Mouse (Mus musculus): ENCODE data around the gene Fpr2.
"Not testable (repeated sequence)": the region's sequence is repeated elsewhere in the genome, so short reads cannot be mapped to it uniquely, and the experiment has no call there.

Gene Fpr2

DNA sequence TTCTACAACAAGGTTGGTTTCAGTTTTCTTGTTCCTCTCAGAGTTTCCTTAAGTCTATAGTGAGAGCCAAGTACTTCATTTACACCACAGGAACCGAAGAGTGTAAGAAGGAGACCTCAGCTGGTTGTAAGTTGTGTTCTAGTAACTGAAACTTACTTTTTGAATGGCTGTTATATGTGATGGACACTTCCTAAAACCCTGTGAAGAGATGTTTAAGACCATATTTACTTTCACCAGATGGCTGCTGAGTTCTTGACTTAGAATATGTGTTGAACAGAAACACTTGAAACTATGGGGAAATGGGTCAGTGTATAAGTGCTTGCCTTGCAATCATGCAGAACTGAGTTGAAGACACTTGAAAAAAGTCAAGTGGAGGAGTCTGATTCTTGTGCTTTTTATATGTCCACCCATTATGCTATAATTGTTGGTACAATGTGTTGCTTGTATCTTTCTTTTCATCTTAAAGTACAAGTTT is at the start of gene Fpr2, which contains the start of gene Fpr3:
Gene Fpr2 (plus strand): TSS at position 51 of the 475 bp plus-strand sequence.
Gene Fpr3 (plus strand): TSS at position 79 of the 475 bp plus-strand sequence.
- DNase-seq, result no peak

DNA sequence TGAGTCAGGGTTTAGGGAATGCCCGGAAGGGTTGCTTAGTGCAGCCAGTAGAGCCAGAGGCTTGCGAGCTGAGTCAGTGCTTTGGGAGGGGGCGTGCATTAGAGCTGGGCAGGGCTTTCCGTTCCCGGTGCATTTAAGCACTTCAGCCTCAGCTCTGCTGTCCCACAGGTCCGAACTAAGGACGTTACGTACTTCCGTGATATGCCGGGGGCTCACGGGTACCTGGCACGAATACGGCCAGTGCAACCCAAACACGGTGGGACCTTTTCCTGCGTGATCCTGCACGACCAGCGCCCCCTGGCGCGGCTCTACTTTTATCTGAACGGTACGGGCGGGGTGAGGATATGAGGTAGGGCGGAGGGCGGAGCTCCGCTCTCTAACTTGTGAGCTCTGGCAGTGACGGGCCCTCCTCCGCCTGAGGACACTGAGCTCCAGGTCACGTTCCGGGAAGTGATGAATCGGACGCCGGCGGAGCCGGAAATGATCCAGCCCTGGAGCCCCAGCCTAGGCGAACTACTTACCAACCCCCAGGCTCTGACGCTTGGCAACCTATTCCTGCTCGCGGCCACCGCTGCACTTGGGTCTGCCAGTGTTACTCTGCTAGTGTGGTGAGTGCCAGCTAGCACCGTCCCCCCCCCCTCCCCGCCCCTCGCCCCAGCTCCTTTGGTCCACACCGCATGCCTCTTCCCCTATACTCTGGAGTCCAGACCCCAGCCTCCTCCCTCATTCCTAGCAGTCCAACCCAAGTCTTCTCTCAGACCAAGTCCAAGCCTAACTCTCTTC is 49.5 kb upstream of the Fpr2 start:
- DNase-seq, result peak; percentile 99

DNA sequence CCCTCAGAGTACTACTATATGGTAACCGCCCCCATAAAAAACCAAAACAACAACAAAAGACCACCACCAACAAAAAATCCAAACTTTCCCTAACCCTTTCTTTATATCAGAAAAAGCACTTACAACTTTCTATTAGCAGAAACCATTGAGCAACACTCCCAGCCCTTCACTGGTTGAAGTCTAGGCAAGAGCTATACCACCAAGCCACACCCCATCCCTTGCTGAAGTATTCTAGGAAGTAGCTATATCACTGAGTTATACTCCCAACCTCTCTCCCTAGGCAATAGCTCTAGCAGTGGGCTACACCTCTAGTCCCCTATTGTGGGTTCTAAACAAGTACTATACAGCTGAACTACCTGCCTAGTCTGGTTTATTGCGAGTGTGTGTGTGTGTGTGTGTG is 48.3 kb upstream of the Fpr2 start:
- DNase-seq, result no peak

DNA sequence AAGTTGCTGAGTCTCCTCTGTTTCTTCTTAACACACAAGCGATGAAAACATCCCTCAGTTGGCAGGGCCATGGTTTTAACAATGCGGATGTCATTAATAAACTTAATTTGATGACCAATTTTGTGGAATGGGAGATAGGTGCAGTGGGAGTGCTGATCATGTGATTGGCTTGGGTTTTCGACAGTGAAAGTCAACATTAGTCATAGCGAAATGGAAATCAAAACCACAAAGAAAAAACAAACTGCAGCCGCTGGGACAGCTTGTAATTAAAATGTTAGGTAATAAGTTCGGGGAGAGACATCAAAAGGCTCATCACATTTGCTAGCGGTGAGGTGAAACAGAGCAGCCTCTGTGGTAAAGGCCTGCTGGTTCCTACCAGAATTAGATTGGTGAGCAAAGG is 46.8 kb upstream of the Fpr2 start:
- DNase-seq, result no peak

DNA sequence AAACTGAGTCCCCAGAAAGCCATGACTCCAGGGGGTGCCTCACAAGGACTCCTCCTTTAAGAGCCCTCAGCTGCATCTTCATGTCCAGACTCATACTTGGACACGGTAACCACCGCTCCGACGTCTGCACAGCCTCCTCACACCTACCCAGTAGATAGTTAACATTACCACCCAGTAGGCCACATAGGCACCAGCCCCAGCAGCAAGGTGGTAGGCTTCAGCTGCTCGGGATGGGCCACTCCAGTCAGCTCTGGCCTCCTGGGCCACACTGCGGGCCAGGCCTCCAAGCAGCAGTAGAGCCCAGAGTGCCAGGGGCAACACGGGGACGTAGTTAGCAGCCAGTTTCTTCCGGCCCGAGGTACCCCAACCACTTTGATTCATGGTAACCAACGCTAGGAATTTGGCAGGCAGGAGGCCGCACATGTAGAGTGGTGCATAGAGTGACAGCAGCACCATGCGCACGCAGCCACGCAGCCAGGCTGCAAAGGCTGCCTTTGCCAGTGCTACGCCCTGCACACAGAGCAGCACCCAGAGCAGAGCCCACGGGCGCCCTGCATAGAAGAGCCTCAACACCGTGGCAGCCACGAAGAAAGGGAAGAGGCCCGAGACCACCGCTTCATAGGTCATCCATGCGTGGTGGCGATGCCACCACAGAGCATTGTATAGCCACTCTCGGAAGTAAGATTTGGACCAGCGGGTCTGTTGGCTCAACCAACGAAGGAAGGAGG is 43.9 kb upstream of the Fpr2 start:
- DNase-seq, result no peak

DNA sequence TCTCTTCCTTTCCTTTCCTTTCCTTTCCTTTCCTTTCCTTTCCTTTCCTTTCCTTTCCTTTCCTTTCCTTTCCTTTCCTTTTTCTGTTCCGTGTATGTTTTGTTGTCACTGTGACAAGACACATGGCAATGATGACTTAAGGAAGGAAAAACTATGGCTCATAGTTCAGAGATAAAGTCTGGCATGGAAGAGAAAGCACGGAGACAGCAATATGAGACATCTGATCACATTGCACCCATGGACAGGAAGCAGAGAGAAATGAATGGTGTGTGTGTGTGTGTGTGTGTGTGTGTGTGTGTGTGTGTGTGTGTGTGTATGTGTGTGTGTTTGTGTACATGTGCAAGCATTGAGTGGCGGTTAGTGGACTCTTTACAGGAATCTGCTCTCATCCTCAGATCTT is 43.0 kb upstream of the Fpr2 start:
- not testable (repeated sequence) for DNase-seq

DNA sequence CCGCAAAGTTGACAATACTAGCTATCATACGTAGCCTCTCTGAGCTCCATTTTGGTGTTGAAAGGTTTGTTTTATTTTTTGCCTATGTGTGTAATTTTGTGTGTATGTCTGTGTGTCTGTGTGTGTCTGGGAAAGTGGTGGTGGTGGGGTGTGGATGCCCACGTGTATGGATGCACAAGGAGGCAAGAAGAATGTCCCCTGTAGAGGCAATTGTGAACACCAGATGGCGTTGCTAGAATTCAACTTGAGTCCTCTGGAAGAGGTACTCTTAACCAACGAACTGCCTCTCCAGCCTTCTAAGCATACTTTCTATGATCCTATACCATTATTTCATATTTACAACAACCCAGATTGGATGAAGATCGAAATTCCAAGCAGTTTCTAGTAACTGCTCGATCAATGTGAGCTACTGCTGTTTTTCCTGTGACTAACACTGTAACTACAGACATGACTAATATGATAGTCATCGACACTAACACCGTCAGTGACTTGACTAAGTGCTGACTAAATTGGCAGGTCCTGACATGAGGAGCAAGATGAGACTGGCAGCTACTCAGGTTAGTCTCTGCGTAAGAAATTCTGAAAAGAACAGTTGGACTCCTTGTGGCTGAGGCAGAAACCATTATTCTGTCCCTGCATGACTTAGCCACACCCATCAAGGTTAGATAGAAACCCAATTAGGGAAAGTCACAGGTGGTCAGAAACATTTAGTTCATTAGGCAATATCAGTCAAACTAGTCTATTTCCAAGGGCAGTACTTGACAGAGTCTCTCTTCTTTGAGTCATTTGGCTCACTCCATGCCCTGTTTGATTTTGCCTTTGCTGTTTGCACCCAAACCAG is 42.2 kb upstream of the Fpr2 start:
- DNase-seq, result peak in 1 of 2 experiments; percentile 35

DNA sequence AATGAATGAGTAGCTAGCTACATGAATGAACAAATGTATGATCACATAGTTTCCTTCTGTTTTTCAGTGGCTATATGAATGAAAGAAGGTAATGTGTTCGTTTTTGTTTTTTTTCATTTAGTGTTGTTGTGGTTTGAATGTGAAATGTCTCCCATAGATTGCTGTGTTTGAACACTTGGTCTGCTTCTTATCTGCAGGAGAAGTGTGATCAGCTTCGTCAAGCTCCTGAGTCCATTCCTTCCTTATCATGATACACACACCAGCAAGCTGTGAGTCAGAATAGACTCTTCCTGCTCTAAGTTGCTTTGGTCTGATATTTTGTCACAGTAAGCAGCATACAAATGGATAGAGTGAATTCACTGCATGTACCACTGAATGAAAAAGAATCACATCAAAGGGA is 38.6 kb upstream of the Fpr2 start:
- no peak for DNase-seq

DNA sequence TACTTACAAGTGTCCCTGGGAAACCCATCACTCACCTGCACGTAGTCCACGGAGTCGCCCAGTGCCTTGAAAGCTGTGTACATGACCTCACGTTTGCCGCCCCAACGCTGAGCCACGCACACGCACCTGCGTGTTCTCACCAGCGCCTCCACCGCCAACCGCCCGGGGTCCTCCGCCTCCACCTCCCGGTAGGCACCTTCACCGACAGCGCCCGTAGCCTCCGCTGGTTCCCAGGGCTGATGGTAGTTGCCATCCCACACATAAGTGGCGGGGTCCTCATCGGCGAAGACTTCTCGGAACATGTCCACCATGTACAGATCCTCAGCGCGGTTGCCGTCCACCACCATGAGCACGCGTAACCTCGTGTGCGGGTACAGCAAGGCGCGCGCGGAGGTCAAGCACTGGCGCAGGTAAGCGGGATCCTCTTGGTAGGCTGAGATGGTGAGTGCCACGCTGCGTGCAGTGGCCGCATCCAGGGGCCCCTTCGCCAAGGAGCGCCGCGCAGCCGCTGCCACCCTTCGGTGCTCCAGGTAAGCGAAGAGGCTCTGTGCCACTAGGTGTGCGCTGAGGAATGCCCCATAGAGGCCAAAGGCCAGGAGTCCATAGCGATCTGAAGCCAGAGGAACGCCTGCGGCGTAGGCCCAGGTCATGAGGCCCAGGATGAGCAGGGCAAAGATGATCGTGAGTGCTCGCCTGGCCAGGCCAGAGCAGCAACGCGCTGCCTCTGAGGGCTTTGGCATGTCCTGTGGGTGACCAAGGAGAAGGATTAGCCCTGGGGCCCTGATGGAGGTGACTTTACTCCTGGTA is 37.5 kb upstream of the Fpr2 start:
- no peak for DNase-seq

DNA sequence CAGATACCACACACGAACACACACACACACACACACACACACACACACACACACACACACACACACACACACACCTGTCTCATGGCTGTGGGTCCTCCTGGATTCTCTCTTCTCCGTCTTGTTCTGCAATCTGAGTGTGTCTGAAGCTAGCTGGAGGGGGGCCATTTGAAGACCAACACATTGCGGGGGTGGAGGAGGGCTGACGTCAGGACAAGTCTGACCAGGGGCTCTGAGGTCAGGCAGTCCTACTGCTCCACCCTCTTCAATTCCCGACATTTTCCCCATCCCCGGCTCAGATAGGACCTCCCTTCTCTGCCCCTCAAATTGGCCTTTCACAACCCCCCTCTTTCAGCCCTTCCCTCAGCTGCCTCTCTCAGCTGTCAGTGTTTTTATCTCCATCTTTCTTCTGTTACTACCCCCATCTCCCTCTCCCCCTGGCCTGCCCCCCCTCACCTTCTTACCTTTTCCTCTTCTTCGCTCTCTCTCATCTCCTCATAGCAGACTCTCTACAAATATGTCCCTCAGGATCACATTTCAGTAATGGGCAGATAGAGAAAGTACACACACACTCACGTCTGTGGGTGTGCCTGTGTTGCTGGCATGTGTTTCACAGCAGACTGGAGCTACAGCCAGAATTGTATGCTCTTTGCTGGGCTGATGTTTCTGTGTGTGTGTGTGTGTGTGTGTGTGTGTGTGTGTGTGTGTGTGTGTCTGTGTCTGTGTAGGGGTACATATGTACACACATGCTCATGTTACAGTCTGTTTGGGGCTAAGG is 32.4 kb upstream of the Fpr2 start, which contains the start of gene Has1:
Gene Has1 (minus strand): TSS at position 142 of the 775 bp plus-strand sequence.
- no peak for DNase-seq

DNA sequence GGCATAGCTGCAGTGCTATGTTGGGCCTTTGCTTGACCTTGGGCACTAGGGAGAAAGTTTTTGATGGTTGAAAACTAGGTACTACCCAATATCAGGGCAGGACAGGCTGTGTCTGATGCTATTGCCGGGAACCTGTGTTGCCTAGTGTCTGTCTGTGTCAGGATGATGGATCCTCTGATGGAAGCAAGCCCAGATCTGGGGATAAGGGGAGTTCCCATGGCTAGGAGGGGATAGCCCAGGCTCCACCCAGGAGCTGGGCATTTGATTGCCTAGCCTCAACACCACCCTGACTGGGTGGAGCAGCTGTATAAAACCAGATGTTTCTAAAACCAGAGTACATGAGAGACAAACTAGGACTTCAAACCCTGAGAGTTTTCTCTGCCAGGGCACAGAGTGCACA is 31.0 kb upstream of the Fpr2 start:
- peak in 1 of 2 experiments; percentile 31 for DNase-seq

DNA sequence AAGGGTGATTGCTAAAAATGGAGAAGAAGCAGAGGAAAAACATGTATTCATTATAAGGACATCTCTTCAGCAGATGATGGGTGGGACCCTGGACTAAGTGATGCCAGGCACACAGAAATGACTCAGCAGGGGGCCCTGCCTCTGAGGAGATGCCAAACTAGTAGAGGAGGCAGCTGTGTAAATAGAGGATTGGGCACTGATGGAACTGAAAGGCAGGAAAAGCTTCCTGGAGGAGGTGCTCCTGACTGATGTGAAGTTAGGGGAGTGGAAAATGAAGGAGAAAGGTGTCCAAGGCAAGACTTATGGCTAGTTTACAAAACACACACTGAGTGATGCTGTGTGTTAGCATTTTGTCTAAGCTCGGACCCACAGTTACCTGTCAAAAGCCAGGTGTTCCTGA is 30.2 kb upstream of the Fpr2 start:
- no peak for DNase-seq

DNA sequence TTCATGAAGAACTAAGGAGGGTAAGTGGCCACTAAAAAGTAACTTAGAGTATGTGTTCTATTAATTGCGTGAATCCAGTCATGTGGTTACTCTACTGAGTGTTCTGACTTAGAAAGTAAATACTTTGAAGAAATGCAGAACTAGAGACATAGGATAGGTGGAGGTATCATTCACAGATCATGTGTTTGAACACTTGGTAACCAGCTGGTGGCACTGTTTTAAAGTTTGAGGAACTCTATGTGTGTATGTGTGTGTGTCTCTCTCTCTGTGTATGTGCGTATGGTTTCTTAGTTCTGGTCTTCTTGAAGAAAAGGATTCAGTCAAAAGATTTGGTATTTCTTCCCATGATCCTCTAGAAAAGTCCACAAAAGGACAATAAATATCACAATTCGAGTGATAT is 27.5 kb upstream of the Fpr2 start:
- no peak for DNase-seq

DNA sequence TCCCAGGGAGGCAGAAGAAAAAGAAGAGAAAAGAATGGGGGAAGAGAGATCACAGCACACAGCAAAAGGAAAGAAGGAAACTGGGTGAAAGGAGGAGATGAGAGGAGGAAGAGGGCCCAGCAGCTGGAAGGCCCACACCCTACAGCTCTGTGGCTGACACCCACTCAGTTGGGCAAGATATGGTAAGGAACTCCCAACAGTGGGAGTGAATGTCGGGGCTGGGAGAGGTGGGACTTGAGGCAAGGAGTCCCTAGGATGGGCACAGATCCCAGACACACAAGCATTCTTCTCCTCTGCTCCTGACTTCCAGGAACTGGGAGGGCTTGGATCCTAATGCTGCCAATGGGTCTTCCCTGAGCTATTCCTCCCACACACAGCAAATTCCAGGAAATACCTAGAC is 25.3 kb upstream of the Fpr2 start:
- DNase-seq, result peak; percentile 48 to 54

DNA sequence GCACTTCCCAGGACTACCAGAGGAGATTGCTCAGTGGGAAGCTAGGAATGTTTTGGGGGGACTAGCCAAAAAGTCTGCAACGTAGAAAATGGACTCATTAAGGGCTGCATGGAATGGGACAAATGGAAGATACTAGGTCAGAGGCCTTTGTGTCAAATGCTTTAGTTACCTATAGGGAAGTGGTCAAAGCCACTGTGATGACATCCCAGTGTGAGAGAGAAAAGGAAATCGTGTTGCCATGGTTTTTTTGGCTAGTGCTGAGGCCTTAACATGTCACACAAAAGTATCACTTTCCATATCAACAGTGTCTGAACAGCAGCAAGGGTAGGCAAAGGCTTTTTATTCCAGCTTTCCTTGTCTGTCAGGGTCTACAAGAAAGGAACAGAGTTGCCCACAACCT is 22.5 kb upstream of the Fpr2 start:
- DNase-seq, result peak in 1 of 2 experiments; percentile 23

DNA sequence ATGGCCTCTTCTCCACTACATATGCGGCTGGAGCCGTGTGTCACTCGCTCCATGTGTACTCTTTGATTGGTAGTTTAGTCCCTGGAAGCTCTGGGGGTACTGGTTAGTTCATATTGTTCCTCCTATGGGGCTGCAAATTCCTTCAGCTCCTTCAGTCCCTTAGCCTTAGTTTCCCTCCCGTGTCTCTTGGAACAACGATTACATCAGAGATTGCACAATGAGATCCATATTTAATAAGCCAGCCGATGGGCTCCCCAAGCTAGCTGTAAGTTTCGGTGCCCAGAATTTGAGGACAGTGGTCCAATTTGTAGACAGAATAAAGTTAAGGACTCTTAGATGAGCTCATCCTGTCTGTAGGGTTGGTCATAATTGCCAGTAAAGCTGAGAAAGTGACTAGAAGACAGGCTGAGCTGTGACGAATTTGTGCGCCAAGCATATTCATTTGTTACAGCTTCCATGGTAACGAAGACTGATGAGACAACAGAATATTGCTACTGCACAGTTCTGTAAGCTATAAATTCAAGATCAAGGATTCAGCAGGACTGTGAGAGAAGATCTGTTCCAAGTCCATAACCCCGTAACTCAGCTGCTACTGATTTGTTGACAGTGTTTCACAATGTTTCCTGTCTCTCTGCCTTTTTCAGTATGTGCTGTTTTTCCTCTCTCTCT is 20.7 kb upstream of the Fpr2 start:
- DNase-seq, result peak in 1 of 2 experiments; percentile 15

DNA sequence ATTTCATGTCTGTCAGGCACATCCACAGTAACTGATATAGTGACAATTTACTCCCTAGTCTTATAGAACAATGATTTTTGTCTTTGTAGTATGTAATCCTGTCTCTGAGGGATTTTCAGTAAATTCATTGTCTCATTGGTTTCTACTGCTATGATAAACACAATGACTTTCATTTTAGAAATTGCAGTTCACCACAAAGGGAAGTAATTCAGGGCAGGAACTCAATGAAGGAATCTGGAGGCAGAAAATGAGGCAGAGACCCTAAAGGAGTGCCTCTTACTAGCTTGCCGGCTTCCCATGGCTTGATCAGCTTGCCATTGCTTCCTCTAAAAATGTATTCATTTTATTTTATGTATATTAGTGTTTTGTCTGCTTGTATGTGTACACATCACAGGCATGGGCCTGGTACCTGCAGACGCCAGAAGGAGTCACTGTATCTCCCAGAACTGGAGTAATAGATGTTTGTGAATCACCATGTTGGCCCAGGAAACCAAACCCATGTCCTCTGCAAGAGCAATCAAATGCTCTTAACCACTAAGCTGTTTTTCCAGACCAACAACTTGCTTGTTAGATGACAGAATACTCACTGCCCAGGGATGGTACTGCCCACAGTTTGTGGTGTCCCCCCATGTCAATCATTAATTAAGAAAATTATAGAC is 16.6 kb upstream of the Fpr2 start:
- DNase-seq, result no peak

DNA sequence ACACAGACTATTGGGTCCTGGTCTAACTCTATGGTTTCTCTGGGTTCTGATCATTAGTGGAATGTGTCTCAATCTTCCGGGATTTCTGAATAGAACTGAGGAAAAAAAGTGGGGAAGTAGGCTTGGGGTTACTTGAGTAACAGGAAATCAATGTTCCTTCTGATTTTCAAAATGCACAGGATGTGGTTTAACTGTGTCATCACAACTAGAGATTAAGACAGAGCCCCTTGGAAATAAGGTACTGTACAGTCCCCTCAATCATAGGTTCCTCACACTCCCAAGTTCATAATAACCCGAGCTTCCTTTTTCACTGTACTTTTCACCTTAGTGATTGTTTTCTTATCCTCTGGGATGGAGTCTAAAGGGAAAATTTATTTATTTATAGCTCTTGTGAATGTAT is 15.9 kb upstream of the Fpr2 start:
- no peak for DNase-seq

DNA sequence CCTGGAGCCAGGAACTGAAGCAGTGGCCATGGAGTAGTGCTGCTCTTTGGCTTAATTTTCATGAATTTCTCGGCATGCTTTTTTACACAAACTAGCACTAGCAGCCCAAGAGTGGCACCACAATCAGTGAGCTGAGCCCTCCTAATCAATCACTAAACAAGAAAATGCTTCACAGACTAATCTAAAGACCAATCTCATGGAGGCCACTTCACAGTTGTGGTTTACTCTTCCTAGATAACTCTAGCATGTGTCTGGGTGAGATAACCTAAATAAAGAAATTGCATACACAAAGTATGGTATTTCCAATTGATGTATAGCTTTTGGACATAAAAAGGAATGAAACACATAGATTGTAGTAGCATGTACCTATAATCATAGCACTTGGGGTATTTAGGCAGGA is 8.3 kb upstream of the Fpr2 start:
- no peak for DNase-seq

DNA sequence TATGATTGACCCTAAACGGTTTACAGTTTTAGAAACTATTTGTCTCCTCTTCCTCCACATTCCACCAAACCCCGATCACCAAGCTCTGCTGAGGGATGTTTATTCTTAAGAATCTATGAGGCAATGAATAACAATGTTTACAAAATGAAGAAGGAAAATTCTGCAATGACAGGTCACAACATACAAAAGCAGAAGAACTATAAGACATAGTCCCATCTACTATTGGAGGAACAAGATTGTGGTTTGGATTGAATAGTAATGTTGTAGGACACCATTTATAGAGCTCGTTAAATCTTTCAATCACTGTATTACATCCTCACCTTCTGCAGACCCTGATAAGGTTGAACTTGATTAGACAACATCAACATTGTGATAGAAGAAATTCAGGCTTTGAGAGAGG is 5.0 kb upstream of the Fpr2 start:
- DNase-seq, result no peak

Data from lung, adult 18-20 months (tissue).